Mouse (Mus musculus): Measurements from ENCODE around the gene Foxj2.

- TF ChIP-seq POLR2A (IDR thresholded peaks at IDR 0.05; ENCODE audit: borderline replicate concordance, extremely low read depth, insufficient read depth, insufficient read length, poor library complexity, severe bottlenecking) (no peak), CTCF (IDR thresholded peaks at IDR 0.05; ENCODE audit: borderline replicate concordance, extremely low read depth, insufficient read depth, insufficient read length) (no peak)
Measured at GRCm38 (mm10) chr6:122832880-122833279, 13.2 kb downstream of the Foxj2 start.

All from brain, embryonic 14.5 days (tissue).